Comparison of ENCODE assay signal across 16 mouse cellular contexts in the genomic region with DNA sequence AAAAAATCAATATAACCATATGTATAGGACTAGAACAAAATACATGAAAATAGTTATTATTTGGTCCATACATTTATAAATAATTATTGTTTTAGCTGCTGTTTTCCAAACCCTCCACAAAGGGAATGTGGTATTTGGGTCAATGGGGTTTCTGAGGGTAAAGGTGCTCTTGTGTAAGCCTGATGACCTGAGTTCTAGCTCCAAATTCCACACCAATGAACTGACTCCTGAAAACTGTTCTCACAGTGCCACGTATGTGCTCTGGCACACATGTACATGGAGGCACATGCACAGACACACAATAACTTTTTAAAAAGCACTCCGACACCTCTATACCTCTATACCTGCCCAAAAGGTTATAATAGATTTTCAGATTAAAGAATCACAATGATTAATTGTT.
"Had no signal": no experiment of that assay in that cellular context is flagged by ENCODE, and none has a peak within 500 bp of the region (broad histone marks: within the 10 kb centered on the region; RNA-seq: fewer than 3 reads in every experiment).

No protein-coding gene starts in this region.

- DNase-seq: kidney, adult 11 months; kidney, adult 8-10 months; left cerebral cortex, postnatal 4 days; liver, embryonic 13.5 days; lung, embryonic 14.5 days; right cerebral cortex, postnatal 4 days; thymus, adult 2 months; thymus, postnatal 14 days; thymus, postnatal 4 days had no signal

- H3K9me3 ChIP-seq: kidney, embryonic 15.5 days; limb, embryonic 13.5 days; liver, embryonic 13.5 days; megakaryocyte, embryonic 14.5 days; midbrain, embryonic 10.5 days; midbrain, embryonic 13.5 days had no signal

- H3K36me3 ChIP-seq: kidney, embryonic 15.5 days; limb, embryonic 13.5 days; liver, embryonic 13.5 days; midbrain, embryonic 10.5 days; midbrain, embryonic 13.5 days had no signal

- H3K4me3 ChIP-seq: kidney, embryonic 15.5 days; limb, embryonic 13.5 days; liver, embryonic 13.5 days; midbrain, embryonic 10.5 days; midbrain, embryonic 13.5 days had no signal

- H3K9ac ChIP-seq: kidney, embryonic 15.5 days; limb, embryonic 13.5 days; liver, embryonic 13.5 days; lung, embryonic 14.5 days; midbrain, embryonic 13.5 days had no signal

- H3K4me2 ChIP-seq: limb, embryonic 13.5 days; liver, embryonic 13.5 days had no signal

- ATAC-seq: lung, postnatal 0 days; midbrain, embryonic 13.5 days; midbrain, embryonic 16.5 days had no signal

- H3K27me3 ChIP-seq: kidney, embryonic 15.5 days; liver, embryonic 13.5 days; megakaryocyte, embryonic 14.5 days had no signal

- H3K27ac ChIP-seq: limb, embryonic 13.5 days; liver, embryonic 13.5 days; midbrain, embryonic 10.5 days; midbrain, embryonic 13.5 days had no signal
